Mouse (Mus musculus): Measurements from ENCODE around the gene Slc8a3.

- TF ChIP-seq MAX (IDR thresholded peaks at IDR 0.05; ENCODE audit: low read depth) (no peak), POLR2A (IDR thresholded peaks at IDR 0.05; ENCODE audit: insufficient read length, low read depth) (no peak), USF1 (IDR thresholded peaks at IDR 0.05; ENCODE audit: low read depth) (no peak), TCF3 (IDR thresholded peaks at IDR 0.05; ENCODE audit: insufficient read length, low read depth) (no peak)
Observed at GRCm38 (mm10) chr12:81155675-81156074, 177.3 kb downstream of the Slc8a3 start.
